Mouse (Mus musculus): ENCODE measurements around the gene Tkfc.
A peak's percentile ranks its signal among the peaks of the same experiment; 100 is the strongest.

DNA sequence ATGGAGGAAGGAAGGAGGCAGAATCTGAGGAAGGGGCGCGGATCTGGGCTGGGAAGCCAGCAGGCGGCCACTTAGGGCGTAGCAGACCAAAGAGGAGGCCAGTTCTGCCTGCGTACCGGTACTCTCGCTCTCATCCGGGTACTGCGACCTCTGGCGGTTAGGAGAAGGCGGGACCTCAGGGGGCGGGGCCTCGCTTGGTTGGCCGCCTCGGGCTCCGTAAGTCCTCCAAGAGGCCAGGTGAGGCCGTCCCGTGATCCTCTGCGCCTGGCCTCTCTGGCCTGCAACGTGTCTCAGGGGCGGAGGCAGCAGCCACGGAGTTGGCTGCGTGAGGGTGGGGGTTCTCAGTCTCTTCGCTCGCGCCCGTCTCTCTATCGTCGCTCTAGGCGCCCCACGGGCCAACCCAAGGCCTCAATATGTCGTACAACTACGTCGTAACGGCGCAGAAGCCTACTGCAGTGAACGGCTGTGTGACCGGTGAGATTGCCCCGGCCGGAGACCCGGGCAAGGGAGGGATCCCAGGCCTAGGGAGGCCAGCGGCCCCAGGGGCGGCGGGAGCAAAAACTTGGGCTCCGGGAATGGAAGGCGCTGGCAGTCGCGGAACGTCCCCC, at the start of gene Tkfc, which contains the start of gene Ddb1:
- TF ChIP-seq POLR2A (IDR thresholded peaks at IDR 0.05; ENCODE audit: borderline replicate concordance, insufficient read depth, low read length) (peak; percentile 96), CTCF (IDR thresholded peaks at IDR 0.05; ENCODE audit: borderline replicate concordance, insufficient read depth, low read depth, low read length) (peak; percentile 35; the same call in 1 of the 2 replicates)
